Mouse (Mus musculus): ENCODE measurements around the gene Slc25a20.

DNA sequence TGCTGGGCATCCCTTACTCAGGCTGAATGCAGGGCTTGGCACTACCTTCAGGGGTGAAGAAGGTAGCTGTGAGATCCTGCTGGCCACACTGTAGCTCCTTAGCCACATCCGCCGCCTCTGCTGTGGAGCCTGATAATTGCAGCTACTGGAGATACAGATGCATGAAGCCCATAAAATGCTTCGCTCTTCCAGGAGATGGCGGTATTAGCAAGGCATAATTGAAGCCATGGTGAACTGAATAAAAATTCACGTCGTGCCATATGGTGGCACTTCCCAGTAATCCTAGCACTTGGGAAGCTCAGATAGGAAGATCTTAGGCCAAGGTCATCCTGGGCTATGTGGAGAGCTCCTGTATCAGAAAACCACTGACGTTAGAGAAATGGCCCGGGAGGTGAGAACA is 8.0 kb downstream of the Slc25a20 start:
- TF ChIP-seq CTCF (IDR thresholded peaks at IDR 0.05; ENCODE audit: borderline replicate concordance, insufficient read depth, low read depth, low read length), result no peak
- no peak for TF ChIP-seq POLR2A (IDR thresholded peaks at IDR 0.05; ENCODE audit: borderline replicate concordance, insufficient read depth, low read length)

All from cerebellum, adult 2 months (tissue).